Mouse (Mus musculus) kidney, postnatal 10 days (tissue): ENCODE measurements around the gene Muc13.
A peak's percentile ranks its signal among the peaks of the same experiment; 100 is the strongest.

Source experiments
- DNase-seq: peaks from one replicate; pipeline ENCODE4 v3.0.0; 2021; ENCODE audit warnings: mixed read lengths

The Muc13 gene

DNA sequence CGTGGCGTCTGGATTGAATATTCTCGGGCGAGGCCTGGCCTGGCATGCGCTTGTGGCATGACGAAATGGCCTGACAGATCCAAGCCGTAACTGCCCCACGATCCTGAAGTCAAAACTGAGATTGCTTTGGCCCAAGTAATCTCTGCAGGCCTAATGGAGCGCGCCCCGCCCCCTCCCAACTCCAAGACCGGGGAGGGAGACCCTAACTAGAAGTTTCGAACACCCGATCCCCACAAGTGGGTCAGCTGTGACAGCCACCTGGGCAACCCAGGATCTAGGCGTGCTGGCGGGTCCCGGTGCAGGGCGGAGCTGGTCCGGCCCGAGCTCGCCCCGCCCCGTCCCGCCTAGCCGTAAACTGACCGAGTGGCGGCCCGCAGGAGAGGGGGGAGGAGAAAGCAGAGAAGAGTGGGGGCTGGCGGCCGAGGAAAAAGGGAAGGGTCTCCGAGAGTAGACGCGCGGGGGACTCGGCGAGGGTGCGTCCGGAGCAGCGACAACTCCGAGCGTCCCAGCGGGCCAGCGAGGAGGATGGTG is 35.5 kb downstream of the Muc13 start, which contains the start of gene Itgb5:
Itgb5 (plus strand) TSS at position 365 of the 531 bp plus-strand sequence.
- peak; percentile 88 for DNase-seq

- peak; percentile 73 for DNase-seq
These were observed 36.1 kb downstream of the Muc13 start for GRCm38 (mm10) chr16:33829842-33830511.

DNA sequence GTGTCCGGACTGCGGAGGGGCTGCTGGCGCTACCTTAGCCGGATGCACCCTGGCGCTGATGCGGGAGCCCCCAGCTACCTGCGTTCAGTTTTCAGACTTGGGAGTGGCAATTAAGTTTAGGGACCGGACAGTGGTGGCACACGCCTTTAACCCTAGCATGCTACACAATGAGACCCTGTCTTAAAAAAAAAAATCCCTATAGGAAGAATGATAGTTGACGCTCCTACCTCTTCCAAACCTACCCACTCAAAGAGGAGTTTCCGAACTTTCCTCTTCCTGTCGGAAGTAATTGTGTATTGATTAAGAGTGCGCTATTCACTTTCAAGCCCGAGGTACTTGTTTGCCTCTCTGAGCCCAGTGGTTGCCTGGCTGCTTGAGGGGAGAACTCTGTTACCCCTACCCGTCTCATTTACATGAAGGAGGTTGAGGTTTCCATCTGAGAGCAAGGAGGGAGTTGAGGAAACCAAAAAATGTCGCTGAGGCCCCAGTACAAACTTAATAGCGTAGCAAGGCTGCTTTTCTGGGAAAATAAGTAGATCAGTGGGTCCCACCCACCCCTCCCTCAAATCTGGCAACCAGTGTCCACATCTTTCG is 36.8 kb downstream of the Muc13 start:
- no peak for DNase-seq

- DNase-seq: no peak
These were observed 38.2 kb downstream of the Muc13 start for GRCm38 (mm10) chr16:33832057-33832456.

DNA sequence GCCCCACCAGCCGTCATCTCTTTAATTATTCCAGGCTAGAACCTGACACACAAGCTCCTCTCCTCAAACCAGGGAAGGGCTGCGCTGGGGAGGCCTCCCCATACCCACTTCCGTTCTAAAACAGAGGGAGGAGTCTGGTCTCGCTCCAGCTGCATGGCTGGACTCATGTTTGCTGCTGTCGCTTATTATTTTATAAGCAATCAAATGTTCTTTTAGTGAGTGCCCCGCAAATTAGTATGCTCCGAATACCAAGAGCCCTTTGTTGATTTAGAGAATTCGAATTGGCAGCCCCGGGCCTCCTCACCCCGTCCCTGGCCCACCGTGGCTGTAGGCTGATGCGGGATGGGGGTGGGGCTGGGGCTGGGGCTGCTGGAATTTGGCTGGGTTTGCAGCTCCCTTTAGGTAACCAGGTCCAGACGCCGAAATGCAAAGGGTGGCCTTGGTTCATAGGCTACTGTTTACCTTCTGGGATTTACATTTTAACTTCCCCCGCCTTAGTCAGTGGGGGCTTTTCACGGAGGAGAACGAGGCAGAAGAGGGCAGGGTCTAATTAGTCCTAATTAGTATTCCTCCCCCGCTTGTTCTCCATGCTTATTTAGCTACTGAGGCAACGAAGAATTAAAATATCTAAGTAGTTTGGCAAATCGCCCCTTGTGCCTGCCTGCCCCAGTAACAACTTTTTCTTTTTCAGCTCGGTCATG is 39.0 kb downstream of the Muc13 start:
- DNase-seq: peak; percentile 43

GRCm38 (mm10) chr16:33833429-33833753 is 39.6 kb downstream of the Muc13 start:
- no peak for DNase-seq

DNA sequence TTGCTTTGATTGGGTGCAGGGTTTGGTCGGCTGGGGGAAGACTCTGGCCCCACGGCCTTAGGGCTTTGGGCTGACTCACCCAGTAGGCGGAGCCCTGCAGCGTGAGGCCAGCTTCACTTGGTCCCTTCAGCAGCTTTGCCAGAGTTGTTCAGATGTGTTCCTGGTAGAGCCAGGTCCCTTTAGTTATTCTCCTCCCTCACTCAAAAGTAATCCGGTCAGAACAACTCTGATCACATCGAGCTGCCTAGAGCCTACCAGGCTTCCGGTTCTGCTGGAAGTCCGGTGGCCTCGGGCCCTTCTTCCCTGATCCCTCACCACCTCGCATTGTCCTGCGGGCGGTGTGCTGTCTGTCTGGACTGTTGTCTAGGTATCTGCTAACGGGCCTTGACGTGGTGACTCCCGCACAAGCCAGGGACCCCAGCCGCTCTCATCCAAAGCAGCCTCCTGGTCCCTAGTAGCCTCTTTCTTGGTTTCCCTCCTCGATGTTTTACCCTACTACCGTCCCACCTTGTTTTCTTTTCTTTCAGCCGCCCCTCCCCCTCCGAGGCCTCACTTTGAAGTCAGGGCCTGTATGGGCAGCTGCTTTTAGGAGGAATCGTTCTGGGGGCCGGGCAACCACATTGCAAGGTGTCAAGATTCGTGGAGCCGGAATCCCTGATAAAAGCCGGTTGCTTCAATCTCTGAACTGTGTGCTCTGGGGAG is 40.1 kb downstream of the Muc13 start:
- peak; percentile 75 for DNase-seq

DNA sequence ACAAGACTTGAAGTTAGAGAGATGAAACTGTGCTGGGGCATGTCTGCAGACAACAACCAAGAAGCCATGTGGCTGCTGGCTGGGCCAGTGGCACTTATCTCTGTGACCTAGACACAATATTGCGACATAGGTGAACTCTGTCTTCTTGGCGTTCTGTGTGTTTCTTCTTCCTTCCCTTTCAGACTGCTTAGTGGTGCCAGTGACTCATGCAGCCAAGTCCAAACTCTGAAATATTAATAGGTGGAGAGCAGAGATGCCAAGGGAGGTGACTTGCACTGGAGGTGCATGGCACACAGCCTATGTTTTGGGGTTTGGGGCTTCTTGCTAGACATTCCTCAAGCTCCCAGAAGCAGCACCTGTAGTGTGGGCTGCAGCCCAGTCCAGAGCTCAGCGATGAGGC is 42.8 kb downstream of the Muc13 start:
- DNase-seq: no peak

GRCm38 (mm10) chr16:33837191-33837590 is 43.4 kb downstream of the Muc13 start:
- DNase-seq: no peak

GRCm38 (mm10) chr16:33840616-33841015 is 46.8 kb downstream of the Muc13 start:
- DNase-seq: no peak

- no peak for DNase-seq
These were observed 48.4 kb downstream of the Muc13 start for GRCm38 (mm10) chr16:33842081-33842880.

- no peak for DNase-seq
These were observed 50.3 kb downstream of the Muc13 start for GRCm38 (mm10) chr16:33844150-33844611.

DNA sequence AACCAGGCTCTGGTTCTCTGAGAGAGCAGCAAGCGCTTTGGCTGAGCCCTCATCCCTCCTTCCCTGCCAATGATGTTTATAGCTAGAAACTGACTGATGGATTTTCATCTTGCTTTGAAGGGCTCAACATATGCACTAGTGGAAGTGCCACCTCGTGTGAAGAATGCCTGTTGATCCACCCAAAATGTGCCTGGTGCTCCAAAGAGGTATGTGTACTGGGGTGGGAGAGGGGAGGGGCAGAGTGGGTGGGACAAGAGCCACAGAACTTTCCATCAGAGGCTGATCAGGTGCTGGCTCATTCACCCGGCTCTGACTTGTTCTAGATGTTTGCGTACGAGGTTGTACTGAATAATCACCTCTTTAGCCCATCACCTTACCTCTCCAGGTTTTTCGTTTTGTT is 51.0 kb downstream of the Muc13 start:
- DNase-seq: no peak

DNA sequence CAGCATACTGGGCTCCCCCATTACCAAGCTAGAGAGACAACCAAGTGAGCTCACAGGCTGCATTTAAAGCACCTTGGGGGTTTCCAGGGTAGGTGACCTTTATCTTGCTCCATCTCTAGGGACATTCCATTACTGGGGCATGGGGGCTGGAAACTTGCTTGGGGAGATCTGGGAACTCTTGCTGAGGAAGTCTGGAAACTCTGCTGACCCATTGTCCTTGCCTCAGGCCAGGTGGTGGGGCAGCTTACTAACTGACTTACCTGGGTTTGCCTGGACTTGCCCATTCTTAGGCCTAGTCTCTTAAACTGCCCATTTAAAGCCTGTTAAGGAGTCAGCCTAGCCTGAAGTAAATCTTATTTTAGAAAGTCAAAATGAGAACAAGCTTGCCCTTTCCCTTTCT is 59.4 kb downstream of the Muc13 start:
- DNase-seq: no peak

GRCm38 (mm10) chr16:33858766-33859165 is 64.9 kb downstream of the Muc13 start:
- DNase-seq: no peak

DNA sequence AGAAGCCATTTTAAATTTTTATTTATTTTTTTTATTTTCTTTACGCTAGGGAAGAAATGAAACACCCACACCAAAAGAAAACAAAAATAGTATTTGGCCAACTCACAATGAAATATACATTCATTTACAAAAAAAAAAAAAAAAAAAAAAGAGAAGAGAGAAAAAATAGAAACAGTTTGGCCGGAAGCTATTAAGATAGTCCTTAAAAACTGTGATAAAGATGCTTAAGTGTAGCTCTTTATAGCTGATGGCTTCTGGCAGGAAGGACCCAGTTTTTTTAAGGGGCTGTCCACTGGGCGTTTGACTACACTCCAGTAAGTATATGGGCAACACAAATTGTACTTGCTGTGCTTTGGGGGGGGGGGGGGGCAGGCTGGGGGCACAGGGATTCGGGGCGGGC is 65.5 kb downstream of the Muc13 start:
- no peak for DNase-seq

- peak; percentile 76 for DNase-seq
These were observed 66.3 kb downstream of the Muc13 start for GRCm38 (mm10) chr16:33859988-33860700.

DNA sequence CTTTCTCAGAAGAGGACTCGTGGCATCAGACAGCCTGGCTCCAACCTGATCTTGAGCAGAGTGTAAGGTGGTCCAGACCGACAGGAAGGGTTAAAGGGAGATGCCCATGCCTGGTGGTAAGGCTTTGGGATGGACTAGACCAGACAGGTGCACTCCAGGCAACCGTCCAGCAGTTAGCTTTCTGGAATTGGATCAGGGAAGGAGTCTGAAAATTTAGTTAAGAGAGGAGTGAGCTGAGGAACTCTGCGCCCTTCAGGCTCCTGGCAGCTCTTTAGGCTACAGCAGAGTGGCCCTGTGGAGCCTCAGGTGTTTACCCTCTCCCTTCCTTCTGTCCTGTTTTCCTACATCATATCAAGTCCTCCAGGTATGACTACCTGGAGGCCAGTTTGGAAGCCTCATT is 68.6 kb downstream of the Muc13 start:
- no peak for DNase-seq

DNA sequence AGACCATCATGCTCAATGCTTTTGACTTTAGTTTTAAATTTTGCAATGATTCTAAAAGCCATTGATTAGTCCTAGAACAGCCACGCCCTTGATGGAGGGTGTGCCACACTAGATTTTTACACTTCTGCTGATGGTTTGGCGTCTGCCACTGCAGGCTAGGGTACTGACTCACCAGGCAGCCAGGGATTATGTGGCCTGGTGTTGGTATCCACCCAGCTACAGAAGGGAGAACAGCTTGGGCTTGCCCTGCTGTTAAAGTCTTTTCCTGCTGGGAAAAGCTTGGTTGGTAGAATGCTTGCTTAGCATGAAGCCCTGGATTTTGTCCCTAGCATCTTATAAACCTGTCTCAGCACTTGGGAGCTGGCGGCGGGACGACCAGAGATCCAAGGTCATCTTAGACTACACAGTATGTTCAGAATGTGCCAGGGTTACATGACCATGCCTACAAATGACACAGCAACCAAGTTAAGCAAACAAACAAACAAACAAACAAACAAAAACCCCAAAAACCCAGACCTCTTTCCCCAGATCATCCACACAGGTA is 69.4 kb downstream of the Muc13 start:
- no peak for DNase-seq
